Mouse (Mus musculus) C2C12 (cell line): ENCODE results near the gene Tmem159. TPM values are rescaled to one million over a fixed set of nuclear protein-coding genes. Genes with fewer than 3 reads are reported as not detected.

Experiments
- H3K27me3 ChIP-seq: one replicate; pipeline ENCODE4 v1.6.1; 2011; ENCODE audit not compliant: control insufficient read depth, insufficient read depth, insufficient read length
- H3K36me3 ChIP-seq: one replicate; pipeline ENCODE4 v1.6.1; 2011; ENCODE audit not compliant: control insufficient read depth, insufficient read depth
- H3K4me3 ChIP-seq: one replicate; pipeline ENCODE4 v1.5.1; 2011; ENCODE audit warnings: mild to moderate bottlenecking, control low read depth; ENCODE audit not compliant: poor library complexity, insufficient read depth, severe bottlenecking
- H3K79me2 ChIP-seq: one replicate; pipeline ENCODE4 v1.6.1; 2011; ENCODE audit not compliant: control insufficient read depth, insufficient read depth
- H3K79me3 ChIP-seq: one replicate; pipeline ENCODE4 v1.6.1; 2011; ENCODE audit warnings: low read depth, control low read depth
- H3ac ChIP-seq: one replicate; pipeline ENCODE3; 2011; ENCODE audit warnings: low read depth; ENCODE audit not compliant: control insufficient read depth, insufficient read length
- CEBPB ChIP-seq: IDR thresholded peaks from one replicate; pipeline ENCODE4 v1.6.1; 2011; ENCODE audit warnings: low read depth, mild to moderate bottlenecking, control low read depth, moderate library complexity
- CTCF ChIP-seq: IDR thresholded peaks from one replicate; pipeline ENCODE4 v1.5.1; 2011; ENCODE audit not compliant: control insufficient read depth, insufficient read depth, insufficient read length
- FOSL1 ChIP-seq: IDR thresholded peaks from one replicate; pipeline ENCODE4 v1.8.0; 2011; ENCODE audit warnings: mild to moderate bottlenecking, low read length; ENCODE audit not compliant: poor library complexity, insufficient read depth, severe bottlenecking
- MAX ChIP-seq: IDR thresholded peaks from one replicate; pipeline ENCODE4 v1.6.1; 2011; ENCODE audit warnings: mild to moderate bottlenecking, control low read depth
- MYOD1 ChIP-seq: IDR thresholded peaks from one replicate; pipeline ENCODE4 v1.6.1; 2011; ENCODE audit warnings: low read depth; ENCODE audit not compliant: control insufficient read depth, insufficient read length
- MYOG ChIP-seq: IDR thresholded peaks from one replicate; pipeline ENCODE4 v1.6.1; 2011; ENCODE audit not compliant: control insufficient read depth, insufficient read length; ENCODE audit errors: extremely low read depth
- USF1 ChIP-seq: IDR thresholded peaks from one replicate; pipeline ENCODE4 v1.6.1; 2011; ENCODE audit warnings: low read depth, mild to moderate bottlenecking, control low read depth, moderate library complexity
- polyA plus RNA-seq: library from polyadenylated mRNA; unstranded; fragments of >200 nt; fragmentation: generic; extraction: Trizol; gene quantifications from one replicate; pipeline ENCODE4 v1.2.1, GENCODE M21; 2012; ENCODE audit warnings: missing spikeins

Tmem159 gene
- polyA plus RNA-seq, 1 experiment, result 6.0 TPM

DNA sequence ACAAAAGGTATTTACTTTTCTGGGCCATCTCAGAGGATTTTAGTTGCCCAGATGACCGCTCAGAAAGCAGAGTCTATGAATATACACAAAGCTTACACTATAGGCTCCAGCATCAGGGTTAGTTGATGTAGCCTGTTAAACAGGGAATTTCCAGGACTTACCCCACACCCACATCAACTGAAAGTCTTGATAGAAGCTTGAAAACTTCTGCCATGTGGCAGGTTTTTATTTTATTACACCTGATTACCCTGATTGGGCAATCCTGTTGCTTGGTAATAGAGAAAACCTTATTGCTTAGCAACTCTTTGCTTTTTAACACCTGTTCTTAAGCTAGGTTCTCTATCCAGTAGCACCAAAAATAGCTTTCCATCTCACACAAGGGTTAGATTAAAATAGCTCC is 40.6 kb downstream of the Tmem159 start:
- Histone ChIP-seq H3K79me3 (no peaks in the 10 kb centered on the region), H3ac (no peak overlapping the region), H3K27me3 (no peaks in the 10 kb centered on the region), H3K79me2 (no peaks in the 10 kb centered on the region), H3K36me3 (no peaks in the 10 kb centered on the region), H3K4me3 (no peak overlapping the region)
- TF ChIP-seq USF1 (no peak), CEBPB (no peak), MYOD1 (no peak), CTCF (no peak)

- Histone ChIP-seq H3K79me2 (no peaks in the 10 kb centered on the region), H3K79me3 (no peaks in the 10 kb centered on the region), H3K36me3 (no peaks in the 10 kb centered on the region), H3K27me3 (no peaks in the 10 kb centered on the region), H3K4me3 (no peak within 1 kb of the TSS), H3ac (no peak within 1 kb of the TSS)
- TF ChIP-seq CEBPB (no peak), CTCF (no peak), MYOD1 (no peak), MYOG (no peak)
Observed at GRCm38 (mm10) chr7:120145191-120145590, 43.0 kb downstream of the Tmem159 start, which contains the start of gene Zp2. Gene Zp2, minus strand, starts transcription at chr7:120145291.

DNA sequence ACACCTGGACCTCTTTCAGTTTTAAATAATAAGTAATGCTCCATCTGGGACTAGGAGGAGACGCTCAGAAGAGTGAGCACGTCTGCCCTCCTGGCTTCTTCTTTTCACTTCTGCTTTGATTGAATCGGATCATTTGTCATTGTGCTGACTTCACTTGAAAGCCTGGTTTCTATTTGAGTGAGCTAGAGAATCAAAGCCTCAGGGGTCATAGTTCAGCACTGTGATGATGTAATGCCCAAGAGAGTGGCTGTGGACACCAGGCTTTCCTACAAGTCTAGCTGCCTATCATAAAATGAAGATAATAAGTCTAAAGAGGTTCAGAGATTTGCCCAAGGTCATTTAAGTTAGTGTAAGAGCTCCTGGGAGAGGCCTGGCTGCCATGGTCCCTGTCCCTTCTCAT is 48.1 kb downstream of the Tmem159 start:
- Histone ChIP-seq H3ac (no peak overlapping the region), H3K79me2 (no peaks in the 10 kb centered on the region), H3K4me3 (no peak overlapping the region), H3K79me3 (no peaks in the 10 kb centered on the region), H3K36me3 (no peaks in the 10 kb centered on the region), H3K27me3 (no peaks in the 10 kb centered on the region)
- TF ChIP-seq FOSL1 (no peak), MAX (no peak), MYOG (no peak), MYOD1 (no peak), USF1 (no peak)

DNA sequence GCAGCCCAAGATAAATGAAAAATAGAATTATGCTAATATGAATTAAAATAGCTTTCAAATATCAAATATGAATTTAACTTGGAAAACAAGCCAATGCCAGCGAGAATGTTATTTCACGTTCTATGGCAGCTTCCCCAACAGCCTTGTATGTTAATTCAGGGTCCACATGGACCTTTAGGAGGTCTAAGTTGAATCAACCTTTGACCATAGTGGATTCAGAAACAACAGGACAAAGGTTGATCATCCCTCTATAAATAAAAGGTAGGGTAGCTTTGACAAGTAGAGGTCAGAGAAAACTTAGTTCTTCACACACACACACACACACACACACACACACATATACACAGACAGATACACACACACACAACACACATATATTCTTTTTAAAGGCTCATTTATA is 48.7 kb downstream of the Tmem159 start:
- no peaks in the 10 kb centered on the region for H3K27me3 ChIP-seq
- TF ChIP-seq MYOD1 (no peak), CTCF (no peak), CEBPB (no peak), FOSL1 (no peak), MAX (no peak), MYOG (no peak), USF1 (no peak)
- no peaks in the 10 kb centered on the region for H3K36me3 ChIP-seq
- H3K79me3 ChIP-seq, result no peaks in the 10 kb centered on the region
- H3K79me2 ChIP-seq, result no peaks in the 10 kb centered on the region
- no peak overlapping the region for H3K4me3 ChIP-seq
- no peak overlapping the region for H3ac ChIP-seq

DNA sequence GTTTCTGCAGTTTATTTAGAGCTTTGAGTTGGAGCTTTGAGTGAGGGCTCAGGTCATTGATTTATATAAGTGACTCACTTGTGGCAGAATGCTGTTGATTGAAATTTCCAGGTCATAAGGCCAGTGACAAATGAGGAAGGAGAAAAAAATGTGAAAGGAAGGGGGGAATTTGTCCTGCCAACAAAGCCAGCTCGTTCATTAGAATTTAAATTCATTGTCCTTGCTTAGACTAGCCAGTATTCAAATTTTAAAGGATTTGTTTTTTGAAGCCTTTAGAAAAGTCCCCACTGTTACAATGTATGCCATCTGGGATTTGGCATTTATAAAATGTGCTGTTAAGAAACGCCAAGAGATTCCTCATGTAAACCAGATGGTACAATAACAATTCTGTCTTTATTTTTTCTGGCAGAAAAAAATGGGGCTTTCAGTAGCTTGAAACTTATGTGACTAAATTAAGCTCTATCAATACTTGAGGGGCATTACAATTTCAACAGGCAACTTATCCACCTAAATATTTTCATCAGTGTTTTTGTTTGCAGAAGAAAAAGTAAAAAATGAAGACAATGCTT is 54.8 kb downstream of the Tmem159 start:
- H3K79me3 ChIP-seq, result no peaks in the 10 kb centered on the region
- H3K36me3 ChIP-seq, result no peaks in the 10 kb centered on the region
- TF ChIP-seq MYOG (no peak), MYOD1 (no peak), FOSL1 (no peak), USF1 (no peak), MAX (no peak)
- H3K4me3 ChIP-seq, result no peak overlapping the region
- no peaks in the 10 kb centered on the region for H3K27me3 ChIP-seq
- no peaks in the 10 kb centered on the region for H3K79me2 ChIP-seq
- no peak overlapping the region for H3ac ChIP-seq

GRCm38 (mm10) chr7:120157575-120158061 is 55.5 kb downstream of the Tmem159 start:
- no peak for TF ChIP-seq MAX
- no peak for TF ChIP-seq USF1
- no peak for TF ChIP-seq MYOG
- TF ChIP-seq MYOD1, result no peak
- no peak for TF ChIP-seq CTCF
- no peak for TF ChIP-seq CEBPB
- TF ChIP-seq FOSL1, result no peak
- H3K27me3 ChIP-seq, result no peaks in the 10 kb centered on the region
- no peak overlapping the region for H3ac ChIP-seq
- no peaks in the 10 kb centered on the region for H3K36me3 ChIP-seq
- no peaks in the 10 kb centered on the region for H3K79me3 ChIP-seq
- H3K79me2 ChIP-seq, result no peaks in the 10 kb centered on the region
- H3K4me3 ChIP-seq, result no peak overlapping the region
